Mouse (Mus musculus) adrenal gland, adult (tissue): Measurements from ENCODE around the gene Apoa5.
"Not testable (repeated sequence)": the region's sequence is repeated elsewhere in the genome, so short reads cannot be mapped to it uniquely, and the experiment has no call there.

Source experiments
- DNase-seq, 2 experiments: peaks; one replicate each; pipeline ENCODE4 v3.0.0; 2022 to 2023; ENCODE audit warnings: low spot score in 1 of 2; ENCODE audit not compliant: inconsistent age in 2 of 2

The Apoa5 gene

DNA sequence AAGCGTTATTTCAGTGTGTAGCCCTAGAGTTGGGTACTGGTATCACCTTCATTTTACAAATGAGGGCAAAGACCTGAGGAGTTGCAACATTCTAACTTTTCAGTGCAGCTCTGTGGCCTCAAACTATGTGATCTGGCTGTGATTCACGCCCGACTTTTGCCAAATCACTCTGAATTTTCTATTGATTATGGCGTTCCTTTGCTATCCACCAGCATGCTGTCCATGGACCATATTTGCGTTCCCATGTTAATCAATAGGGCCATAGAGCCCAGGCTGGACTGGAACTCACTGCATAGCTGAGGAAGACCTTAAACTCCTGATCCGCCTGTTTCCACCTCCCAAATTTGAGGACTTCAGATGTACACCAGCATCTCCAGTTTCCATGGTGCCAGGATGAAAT is 9.3 kb upstream of the Apoa5 start:
- no peak for DNase-seq

DNA sequence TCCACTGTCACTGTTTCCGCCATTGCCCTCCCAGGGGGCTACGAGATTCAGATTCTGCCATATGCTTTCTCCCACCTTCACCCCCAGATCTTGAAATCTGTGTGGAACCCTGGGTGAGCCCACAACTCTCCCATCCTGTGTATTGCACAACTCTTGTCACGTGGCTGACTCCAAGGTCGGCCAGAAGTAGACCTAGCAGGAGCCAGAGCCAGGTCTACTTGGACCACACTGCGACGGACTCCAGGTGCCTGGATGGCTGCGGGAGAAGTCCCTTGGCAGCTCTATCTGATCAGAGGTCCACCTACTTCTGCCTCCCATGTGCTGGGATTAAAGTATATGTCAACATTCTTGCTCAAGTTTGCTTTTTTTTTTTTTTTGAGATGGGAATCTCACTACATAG is 7.3 kb upstream of the Apoa5 start:
- peak; percentile 34 to 65 for DNase-seq

DNA sequence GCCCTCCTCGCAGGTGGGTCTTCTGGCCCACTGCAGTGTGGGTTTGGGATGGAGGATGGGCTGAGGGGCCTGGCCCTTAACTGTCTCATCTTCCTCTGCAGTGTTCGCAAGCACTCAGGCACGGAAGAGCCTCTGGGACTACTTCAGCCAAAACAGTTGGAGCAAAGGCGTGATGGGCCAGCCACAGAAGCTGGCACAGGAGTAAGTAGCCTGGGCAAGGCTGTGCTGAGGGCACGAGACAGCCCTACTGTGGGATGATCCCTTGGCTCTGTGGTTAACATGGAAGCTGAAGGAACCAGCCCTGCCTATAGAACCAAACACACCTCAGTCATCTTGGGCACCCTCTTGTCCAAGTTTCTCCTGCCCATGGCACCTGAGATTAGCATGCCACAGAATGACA is 692 bp downstream of the Apoa5 start:
- no peak for DNase-seq

DNA sequence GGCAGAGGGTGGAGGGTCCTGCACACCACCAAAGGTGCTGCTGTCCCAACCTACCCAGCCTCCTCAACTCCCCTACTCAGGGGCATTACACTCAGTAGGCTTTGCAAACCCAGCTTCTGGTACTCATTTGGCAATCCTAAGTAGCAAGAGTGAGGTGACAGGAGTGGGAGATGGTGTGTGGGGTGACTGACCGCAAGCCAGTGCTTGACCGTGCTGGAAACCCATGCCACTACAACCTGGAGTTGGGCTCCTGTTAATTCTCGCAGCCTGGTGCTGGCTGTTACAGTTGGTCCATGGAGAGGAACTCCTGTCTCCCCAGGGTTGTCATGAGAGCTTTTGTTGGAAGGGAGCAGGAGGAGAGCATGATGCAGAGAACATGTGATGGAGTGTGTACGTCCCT is 2.3 kb downstream of the Apoa5 start:
- no peak for DNase-seq

- no peak for DNase-seq
Measured at GRCm38 (mm10) chr9:46272070-46272469, 3.6 kb downstream of the Apoa5 start.

DNA sequence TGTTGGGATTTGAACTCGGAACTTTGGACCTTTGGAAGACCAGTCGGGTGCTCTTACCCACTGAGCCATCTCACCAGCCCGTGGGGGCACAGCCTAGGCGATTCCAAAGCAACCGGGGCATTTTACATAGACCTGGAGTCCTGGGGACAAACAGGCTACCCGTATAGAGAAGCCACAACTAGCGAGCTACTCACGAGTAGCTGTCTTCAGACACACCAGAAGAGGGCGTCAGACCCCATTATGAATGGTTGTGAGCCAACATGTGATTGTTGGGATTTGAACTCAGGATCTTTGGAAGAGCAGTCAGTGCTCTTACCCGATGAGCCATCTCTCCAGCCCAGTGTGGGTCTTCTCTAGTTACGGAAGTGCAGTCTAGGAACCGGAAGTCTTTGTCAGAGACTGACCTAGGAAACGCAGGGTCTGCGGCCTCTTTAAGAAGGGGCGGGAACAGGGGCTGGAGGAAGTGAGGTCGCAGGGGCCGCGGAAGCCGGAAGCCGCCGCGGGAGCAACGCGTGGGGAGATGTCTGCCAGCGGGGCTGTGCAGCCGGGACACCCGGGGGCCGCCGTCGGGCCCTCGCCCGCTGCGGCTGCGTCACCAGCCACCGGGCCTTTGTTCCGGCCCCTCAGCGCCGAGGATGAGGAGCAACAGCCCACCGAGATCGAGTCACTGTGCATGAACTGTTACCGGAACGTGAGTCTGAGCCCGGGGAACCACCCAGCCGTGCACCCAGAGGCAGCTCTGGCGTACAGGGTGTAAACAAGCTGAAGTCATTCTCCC is 4.4 kb downstream of the Apoa5 start, which contains the start of gene Zpr1:
TSS of gene Zpr1 (plus strand) at position 388 of the 778 bp plus-strand sequence.
- peak; percentile 92 to 97 for DNase-seq

- DNase-seq, result no peak
Measured at GRCm38 (mm10) chr9:46274494-46274893, 6.1 kb downstream of the Apoa5 start.

- peak; percentile 93 to 99 for DNase-seq
Measured at GRCm38 (mm10) chr9:46282631-46283436, 14.4 kb downstream of the Apoa5 start, which contains the start of gene Bud13. Gene Bud13, plus strand, starts transcription at chr9:46283008.

GRCm38 (mm10) chr9:46298381-46298780 is 29.9 kb downstream of the Apoa5 start:
- no peak for DNase-seq

- peak; percentile 23 to 77 for DNase-seq
Measured at GRCm38 (mm10) chr9:46302142-46302541, 33.7 kb downstream of the Apoa5 start.

DNA sequence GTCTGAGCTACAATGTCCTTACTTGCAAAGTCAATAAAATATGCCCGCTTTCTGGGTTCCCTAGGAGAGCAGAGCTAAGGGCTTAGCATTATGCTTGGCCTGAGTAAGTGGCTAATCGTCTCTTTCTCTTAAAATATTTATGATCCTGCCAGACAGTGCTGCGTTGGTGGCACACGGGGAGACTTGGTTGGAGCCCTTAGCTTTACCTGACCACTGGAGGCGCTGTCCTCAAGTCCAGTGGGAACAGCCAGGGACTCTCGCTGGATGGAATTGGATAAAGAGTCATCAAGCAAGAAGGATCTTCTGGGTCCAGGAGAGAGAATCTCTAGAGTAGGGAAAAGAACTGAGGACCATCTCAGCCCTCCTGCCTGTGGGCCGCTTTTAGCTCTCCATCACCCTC is 40.7 kb downstream of the Apoa5 start:
- DNase-seq, result peak in 1 of 2 experiments; percentile 52

DNA sequence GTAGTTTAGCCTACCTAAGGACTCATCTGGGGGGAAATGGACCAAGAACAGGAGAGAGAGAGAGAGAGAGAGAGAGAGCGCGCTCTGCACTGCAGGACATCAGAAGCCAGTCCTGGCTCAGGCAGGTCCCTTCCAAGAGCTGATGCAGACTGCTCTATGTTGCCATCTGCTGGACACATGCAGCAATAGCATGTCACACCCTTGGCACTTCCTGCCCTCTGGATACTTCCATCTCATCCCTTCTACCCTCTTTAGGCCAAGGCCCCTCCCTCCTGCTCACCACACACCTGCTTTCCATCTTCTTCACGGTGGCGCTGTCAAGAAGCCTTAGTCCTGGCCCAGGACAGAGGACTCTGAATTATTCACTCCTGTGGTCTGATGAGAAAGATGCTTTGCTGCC is 46.1 kb downstream of the Apoa5 start:
- DNase-seq, result peak; percentile 64 to 88

GRCm38 (mm10) chr9:46314921-46315320 is 46.5 kb downstream of the Apoa5 start:
- no peak for DNase-seq

DNA sequence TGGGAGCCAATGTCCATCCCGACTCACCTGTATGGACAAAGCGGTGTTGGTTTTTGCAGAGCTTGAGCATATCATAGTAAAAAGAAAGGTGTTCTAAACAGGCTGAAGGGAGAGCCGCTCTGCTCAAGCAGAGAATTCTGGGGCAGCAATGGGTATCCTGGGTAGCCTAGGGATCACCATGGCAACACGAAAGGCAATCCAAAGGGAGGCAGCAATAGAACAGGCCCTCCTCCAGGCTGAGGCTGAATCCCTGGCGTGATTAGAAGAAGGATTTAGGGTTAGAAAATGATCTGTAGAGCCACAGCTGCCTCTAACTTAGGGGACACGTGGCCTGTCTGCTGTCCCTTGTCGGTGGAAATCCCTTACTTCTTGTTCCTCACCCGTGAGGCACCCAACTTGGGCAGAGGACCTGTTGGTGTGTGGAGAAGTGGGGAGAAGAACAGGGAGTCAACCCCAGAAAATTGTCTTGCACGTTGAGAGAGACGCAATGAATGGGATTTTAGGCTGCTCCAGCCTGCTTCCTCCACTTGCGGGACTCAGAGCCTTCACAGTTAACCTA is 47.5 kb downstream of the Apoa5 start:
- no peak for DNase-seq

- no peak for DNase-seq
Measured at GRCm38 (mm10) chr9:46316388-46316787, 48.0 kb downstream of the Apoa5 start.

DNA sequence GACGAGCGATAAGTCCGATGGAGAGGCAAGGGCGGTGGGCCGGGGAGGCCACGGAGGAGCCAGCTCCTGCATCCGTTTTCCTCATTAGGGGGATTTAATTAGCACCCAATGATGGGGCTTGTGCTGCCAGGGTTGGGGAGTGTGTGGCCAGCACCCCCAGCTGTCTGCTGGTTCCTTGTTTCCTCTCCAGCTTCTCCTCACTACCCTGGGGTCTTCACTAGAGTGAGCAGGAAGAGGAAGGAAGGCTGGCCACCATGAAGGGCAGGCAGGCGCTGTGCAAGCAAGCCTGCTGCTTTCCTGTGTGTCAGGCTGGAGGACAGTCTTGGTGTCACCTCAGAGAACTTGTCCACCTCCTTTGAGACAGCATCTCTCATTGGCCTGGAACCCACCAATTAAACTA is 48.5 kb downstream of the Apoa5 start:
- no peak for DNase-seq

DNA sequence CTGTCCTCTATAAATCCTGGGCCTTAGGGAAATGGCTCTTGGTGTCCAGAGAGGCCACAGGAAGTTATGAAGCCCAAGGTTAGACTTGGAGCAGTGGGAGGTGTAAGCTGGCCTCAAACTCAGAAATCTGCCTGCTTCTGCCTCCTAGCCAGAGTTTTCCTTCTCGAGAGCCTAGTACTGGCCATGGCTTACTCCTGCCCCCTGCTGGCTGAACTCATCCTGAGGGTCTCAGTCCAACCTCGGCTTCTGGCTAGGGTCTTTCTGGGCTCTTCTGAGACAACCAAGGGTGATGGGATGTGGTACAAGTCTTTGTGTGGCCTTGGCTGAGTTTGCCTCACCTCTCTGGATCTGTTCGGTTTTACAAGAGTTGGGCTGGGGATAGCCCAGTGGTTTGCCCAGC is 49.5 kb downstream of the Apoa5 start:
- no peak for DNase-seq

GRCm38 (mm10) chr9:46319886-46320285 is 51.5 kb downstream of the Apoa5 start, which contains the start of gene 4931429L15Rik:
Gene 4931429L15Rik, minus strand, starts transcription at chr9:46319986.
- DNase-seq, result not testable (repeated sequence)

DNA sequence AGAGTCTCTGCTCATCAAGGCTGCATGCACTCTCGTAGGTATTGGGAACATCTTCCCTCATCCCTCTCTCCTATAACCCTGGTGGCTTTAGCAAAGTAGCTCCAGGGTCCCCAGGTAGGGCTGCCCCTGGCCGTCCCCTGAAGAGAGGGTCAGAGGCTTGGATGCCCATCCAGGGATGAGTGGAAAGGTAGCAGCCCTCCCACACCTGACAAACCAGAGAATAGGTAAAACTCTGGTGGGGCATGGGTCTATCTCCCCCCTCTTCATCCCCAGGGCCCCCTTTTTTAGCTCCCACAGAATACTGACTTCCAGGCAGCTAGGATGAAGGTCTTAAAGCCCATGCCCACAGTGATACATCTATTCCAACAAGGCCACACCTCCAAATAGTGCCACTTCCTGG is 52.0 kb downstream of the Apoa5 start:
- DNase-seq, result no peak
